Mouse (Mus musculus) small intestine, adult 2 months (tissue): Measurements from ENCODE around the gene Col11a2. TPM values are rescaled to one million over a fixed set of nuclear protein-coding genes. Genes with fewer than 3 reads are reported as not detected.

Experiments used
- H3K27ac ChIP-seq: fragments of 200-500 bp; 2 replicates; pipeline ENCODE4 v1.5.1; 2012; ENCODE audit warnings: low read depth, low read length, control low read depth, inconsistent platforms; ENCODE audit not compliant: insufficient read depth
- H3K27me3 ChIP-seq: fragments of 200-500 bp; 2 replicates; pipeline ENCODE4 v1.6.1; 2012; ENCODE audit warnings: mild to moderate bottlenecking, moderate library complexity, low read length, inconsistent platforms; ENCODE audit not compliant: control insufficient read depth, insufficient read depth
- H3K36me3 ChIP-seq: fragments of 200-500 bp; 2 replicates; pipeline ENCODE4 v1.6.1; 2012; ENCODE audit warnings: mild to moderate bottlenecking, low read length, control low read depth, inconsistent platforms; ENCODE audit not compliant: control insufficient read depth, insufficient read depth
- H3K4me1 ChIP-seq: fragments of 200-500 bp; 2 replicates; pipeline ENCODE4 v1.6.1; 2012; ENCODE audit warnings: low read length, inconsistent platforms, mixed read lengths; ENCODE audit not compliant: control insufficient read depth, insufficient read depth, insufficient read length
- H3K4me3 ChIP-seq: fragments of 200-500 bp; 2 replicates; pipeline ENCODE4 v1.5.1; 2012; ENCODE audit warnings: low read depth, mild to moderate bottlenecking, control low read depth, inconsistent platforms, low read length, moderate library complexity
- CTCF ChIP-seq: fragments of 200-500 bp; IDR thresholded peaks from 2 replicates; pipeline ENCODE4 v1.5.1; 2012; ENCODE audit warnings: low read depth, mild to moderate bottlenecking, control low read depth, inconsistent platforms, low read length, moderate library complexity, mixed read lengths; ENCODE audit not compliant: insufficient replicate concordance, insufficient read length; ENCODE audit errors: extremely low read depth
- POLR2A ChIP-seq: fragments of 200-500 bp; IDR thresholded peaks from 2 replicates; pipeline ENCODE4 v1.6.1; 2012; ENCODE audit warnings: low read depth, mild to moderate bottlenecking, control low read depth, inconsistent platforms, low read length, moderate library complexity
- WGBS: fragments of 180-500 bp; shearing (Covaris S2); methylation state at CpG from one replicate; pipeline ENCODE4 v1.1.7; 2018; 5-methylcytosine and 5-hydroxymethylcytosine counted together
- polyA plus RNA-seq: library from polyadenylated mRNA; depleted of rRNA; stranded (reverse); fragments of >200 nt; gene quantifications from 2 replicates; pipeline ENCODE4 v1.2.3, GENCODE M21; 2012; rRNA removed

Gene Col11a2
- polyA plus RNA-seq, 1 experiment = 0.90 TPM

DNA sequence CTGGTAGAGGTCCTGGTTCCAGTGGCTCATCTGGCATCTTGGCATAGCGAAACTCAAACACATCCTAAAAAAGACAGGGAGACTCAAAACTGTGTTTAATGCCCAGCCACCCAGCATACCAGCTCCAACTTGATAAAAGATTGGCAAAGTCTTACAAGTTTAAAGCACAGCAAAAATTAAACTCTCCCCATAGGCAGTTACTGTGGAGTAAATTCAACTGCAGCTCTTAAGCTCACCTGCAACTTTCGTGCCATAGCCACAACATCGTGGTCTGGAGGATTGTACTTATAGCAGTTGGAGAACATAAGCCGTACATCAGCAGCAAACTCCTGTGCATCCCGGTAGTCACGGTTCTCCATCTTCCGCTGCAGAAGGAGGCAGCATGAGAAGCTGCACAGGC lies 74.9 kb downstream of the Col11a2 start:
- Histone ChIP-seq H3K4me3 (no peak overlapping the region), H3K27ac (no peak overlapping the region), H3K36me3 (peaks cover 79% of the 10 kb centered on the region), H3K4me1 (peaks cover 7% of the 10 kb centered on the region; the same call in 1 of the 2 replicates), H3K27me3 (no peaks in the 10 kb centered on the region)
- WGBS = 80% methylated on average over 7 of the region's 7 CpGs
- TF ChIP-seq CTCF (no peak), POLR2A (no peak)

Other genes with a start within 250 kb of the Col11a2 start
- 20.6 and 21.1 TPM in 2 replicates for gene Kank3, start 228.9 kb upstream of the Col11a2 start, polyA plus RNA-seq
- 296 and 444 TPM in 2 replicates for gene Rps28, start 214.9 kb upstream of the Col11a2 start, polyA plus RNA-seq
- 337 and 417 TPM in 2 replicates for gene Ndufa7, start 214.9 kb upstream of the Col11a2 start, polyA plus RNA-seq
- gene Cd320, start 196.3 kb upstream of the Col11a2 start, polyA plus RNA-seq = 14.9 and 22.1 TPM in 2 replicates
- not detected in 2 replicates for gene Gm7029, start 165.6 kb upstream of the Col11a2 start, polyA plus RNA-seq
- gene Kifc1, start 148.8 kb upstream of the Col11a2 start, polyA plus RNA-seq = 3.9 and 7.5 TPM in 2 replicates
- gene Platr17, start 134.3 kb upstream of the Col11a2 start, polyA plus RNA-seq = not detected in 2 replicates
- 20.7 and 48.6 TPM in 2 replicates for gene Daxx, start 130.0 kb upstream of the Col11a2 start, polyA plus RNA-seq
- gene Tapbp, start 123.5 kb upstream of the Col11a2 start, polyA plus RNA-seq = 151 and 367 TPM in 2 replicates
- gene Zbtb22, start 123.5 kb upstream of the Col11a2 start, polyA plus RNA-seq = 64.1 and 134 TPM in 2 replicates
- gene Rgl2, start 109.9 kb upstream of the Col11a2 start, polyA plus RNA-seq = 45.3 and 60.7 TPM in 2 replicates
- 9.3 and 19.4 TPM in 2 replicates for gene Pfdn6, start 99.1 kb upstream of the Col11a2 start, polyA plus RNA-seq
- gene Wdr46, start 98.8 kb upstream of the Col11a2 start, polyA plus RNA-seq = 10.0 and 12.4 TPM in 2 replicates
- 14.8 and 24.6 TPM in 2 replicates for gene B3galt4, start 87.9 kb upstream of the Col11a2 start, polyA plus RNA-seq
- gene Vps52, start 83.6 kb upstream of the Col11a2 start, polyA plus RNA-seq = 28.4 and 52.3 TPM in 2 replicates
- gene Rps18, start 83.4 kb upstream of the Col11a2 start, polyA plus RNA-seq = 509 and 766 TPM in 2 replicates
- 2,533 and 6,705 TPM in 2 replicates for gene H2-K1, start 39.1 kb upstream of the Col11a2 start, polyA plus RNA-seq
- gene Ring1, start 14.8 kb upstream of the Col11a2 start, polyA plus RNA-seq = 15.5 and 29.9 TPM in 2 replicates
- gene H2-Ke6, start 11.4 kb upstream of the Col11a2 start, polyA plus RNA-seq = 52.4 and 75.8 TPM in 2 replicates
- 81.5 and 119 TPM in 2 replicates for gene Slc39a7, start 7.8 kb upstream of the Col11a2 start, polyA plus RNA-seq
- 26.3 and 64.2 TPM in 2 replicates for gene Rxrb, start 7.6 kb upstream of the Col11a2 start, polyA plus RNA-seq
- 7.2 and 16.6 TPM in 2 replicates for gene H2-Oa, start 52.9 kb downstream of the Col11a2 start, polyA plus RNA-seq
- gene H2-DMa, start 80.1 kb downstream of the Col11a2 start, polyA plus RNA-seq = 35.4 and 169 TPM in 2 replicates
- gene Brd2, start 83.2 kb downstream of the Col11a2 start, polyA plus RNA-seq = 41.2 and 73.1 TPM in 2 replicates
- gene H2-DMb2, start 103.9 kb downstream of the Col11a2 start, polyA plus RNA-seq = 12.7 and 25.4 TPM in 2 replicates
- 39.0 and 281 TPM in 2 replicates for gene H2-DMb1, start 113.6 kb downstream of the Col11a2 start, polyA plus RNA-seq
- 35.1 and 100 TPM in 2 replicates for gene Tap1, start 148.1 kb downstream of the Col11a2 start, polyA plus RNA-seq
- 112 and 204 TPM in 2 replicates for gene Psmb9, start 148.3 kb downstream of the Col11a2 start, polyA plus RNA-seq
- 135 and 293 TPM in 2 replicates for gene Psmb8, start 158.3 kb downstream of the Col11a2 start, polyA plus RNA-seq
- gene Tap2, start 164.1 kb downstream of the Col11a2 start, polyA plus RNA-seq = 30.4 and 66.1 TPM in 2 replicates
- 5.3 and 13.7 TPM in 2 replicates for gene H2-Ob, start 199.5 kb downstream of the Col11a2 start, polyA plus RNA-seq
- gene H2-Ab1, start 218.3 kb downstream of the Col11a2 start, polyA plus RNA-seq = 860 and 5,426 TPM in 2 replicates
- gene H2-Aa, start 248.4 kb downstream of the Col11a2 start, polyA plus RNA-seq = 155 and 792 TPM in 2 replicates